13 mouse cellular contexts compared by ENCODE assay signal in the genomic region with DNA sequence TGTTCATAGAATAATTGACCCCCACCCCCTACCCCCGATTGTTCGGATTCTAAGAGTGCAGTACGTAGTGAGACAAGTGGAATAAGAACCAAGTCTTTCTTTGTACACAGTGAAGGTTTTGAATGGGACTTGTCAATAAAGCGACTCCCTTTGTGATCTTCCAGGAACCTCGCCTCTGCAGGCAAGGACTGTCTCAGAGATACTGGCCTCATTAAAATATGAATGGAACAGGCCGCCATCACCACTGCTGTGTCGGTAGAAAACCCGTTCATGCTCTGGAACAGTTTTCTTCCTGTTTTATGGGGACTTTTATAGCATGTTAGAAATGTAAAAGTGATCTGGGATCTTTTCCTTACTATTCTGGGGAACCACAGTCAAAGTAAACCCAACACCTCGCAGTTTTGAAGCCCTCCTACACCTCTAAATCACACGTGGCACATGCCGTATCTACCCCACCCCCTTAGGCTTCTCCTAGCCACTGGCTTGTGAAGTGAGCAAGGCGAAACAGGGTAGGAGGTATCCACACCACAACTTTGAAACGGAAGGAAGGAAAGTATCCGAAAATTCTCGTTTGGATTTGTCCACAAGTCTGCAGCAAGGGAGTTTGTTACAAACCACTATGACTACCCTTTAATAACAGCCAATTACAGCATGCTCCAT. TPM values are rescaled to one million over a fixed set of nuclear protein-coding genes. Genes with fewer than 3 reads are reported as not detected.
DNase-seq lines count a peak whose midpoint lies in the region; ATAC-seq and TF ChIP-seq lines count a peak whose summit lies in the region.
"Had no signal": no experiment of that assay in that cellular context is flagged by ENCODE, and none has a peak within 500 bp of the region (broad histone marks: within the 10 kb centered on the region; RNA-seq: fewer than 3 reads in every experiment).

No protein-coding gene starts in this region.

- H3K4me1 ChIP-seq in forebrain, embryonic 10.5 days, result peaks cover 27% of the 10 kb centered on the region
- peaks cover 17% of the 10 kb centered on the region for H3K4me1 ChIP-seq in forebrain, embryonic 16.5 days (replicated peaks; ENCODE audit: control insufficient read depth, insufficient read depth, low read length)
- peaks cover 24% of the 10 kb centered on the region for H3K4me1 ChIP-seq in hindbrain, embryonic 13.5 days (replicated peaks)
- H3K4me1 ChIP-seq in midbrain, postnatal 0 days (ENCODE audit: insufficient read depth, low read length), result no peaks in the 10 kb centered on the region; the same call in 1 of the 2 replicates

- no peak for ATAC-seq in forebrain, embryonic 16.5 days
- ATAC-seq in hindbrain, embryonic 13.5 days (ENCODE audit: low FRiP score), result peak; percentile 64; the same call in 1 of the 2 replicates
- no peak; the same call in 1 of the 2 replicates for ATAC-seq in midbrain, postnatal 0 days (ENCODE audit: low FRiP score)

- TF ChIP-seq CTCF in midbrain, postnatal 0 days (IDR thresholded peaks at IDR 0.05), result no peak

- H3K27ac ChIP-seq in forebrain, embryonic 10.5 days, result no peak overlapping the region
- no peak overlapping the region for H3K27ac ChIP-seq in forebrain, embryonic 16.5 days (ENCODE audit: low read length)
- H3K27ac ChIP-seq in hindbrain, embryonic 13.5 days, result peak overlapping the region; percentile 50; the same call in 1 of the 2 replicates
- H3K27ac ChIP-seq in midbrain, postnatal 0 days (ENCODE audit: low read depth, low read length), result peak overlapping the region; percentile 43; the same call in 1 of the 2 replicates
- H3K27ac ChIP-seq: heart, adult 2 months had no signal

- H3K36me3 ChIP-seq in forebrain, embryonic 10.5 days (replicated peaks), result no peaks in the 10 kb centered on the region
- H3K36me3 ChIP-seq in forebrain, embryonic 16.5 days (ENCODE audit: control insufficient read depth, insufficient read depth), result no peaks in the 10 kb centered on the region
- no peaks in the 10 kb centered on the region for H3K36me3 ChIP-seq in hindbrain, embryonic 13.5 days
- H3K36me3 ChIP-seq in midbrain, postnatal 0 days (ENCODE audit: insufficient read depth, low read length), result no peaks in the 10 kb centered on the region

- peaks cover 100% of the 10 kb centered on the region for H3K27me3 ChIP-seq in forebrain, embryonic 10.5 days (ENCODE audit: poor library complexity, severe bottlenecking)
- peaks cover 66% of the 10 kb centered on the region for H3K27me3 ChIP-seq in forebrain, embryonic 16.5 days (replicated peaks; ENCODE audit: control insufficient read depth, insufficient read depth, low read length)
- peaks cover 74% of the 10 kb centered on the region for H3K27me3 ChIP-seq in hindbrain, embryonic 13.5 days
- H3K27me3 ChIP-seq in midbrain, postnatal 0 days (ENCODE audit: insufficient read depth, low read length), result 0 out of 2 replicates have a peak, but pooled peaks cover 3% of the 10 kb centered on the region

- no peaks in the 10 kb centered on the region for H3K9me3 ChIP-seq in forebrain, embryonic 10.5 days
- H3K9me3 ChIP-seq in forebrain, embryonic 16.5 days (ENCODE audit: control insufficient read depth, low read length), result no peaks in the 10 kb centered on the region
- no peaks in the 10 kb centered on the region for H3K9me3 ChIP-seq in hindbrain, embryonic 13.5 days
- no peaks in the 10 kb centered on the region for H3K9me3 ChIP-seq in midbrain, postnatal 0 days (ENCODE audit: low read length)

- under 1% methylated on average over 15 of the region's 15 CpGs for WGBS in forebrain, embryonic 10.5 days
- WGBS in forebrain, embryonic 16.5 days, result 2% methylated on average over 15 of the region's 15 CpGs
- 2% methylated on average over 15 of the region's 15 CpGs for WGBS in hindbrain, embryonic 13.5 days
- WGBS in midbrain, postnatal 0 days, result 6% methylated on average over 15 of the region's 15 CpGs

- intact Hi-C loops in left cerebral cortex, postnatal 10 days (cut with DNase I), result no loop called here

- DNase-seq in forebrain, embryonic 10.5 days (ENCODE audit: extremely low spot score, low spot score), result no peak
- peak; percentile 60 for DNase-seq in embryo, embryonic 11 days
- DNase-seq in midbrain, postnatal 0 days (ENCODE audit: low spot score), result no peak
- no peak for DNase-seq in left cerebral cortex, postnatal 10 days (ENCODE audit: extremely low spot score in 1 of 2, low spot score in 2 of 2)
- DNase-seq in ovary, postnatal 14 days (ENCODE audit: low spot score), result no peak
- DNase-seq in gastrocnemius, postnatal 25 days, result no peak
- DNase-seq: heart, adult 2 months; left cerebral cortex, postnatal 4 days; lung, adult 2 months had no signal

- H3K4me3 ChIP-seq in forebrain, embryonic 10.5 days, result peak overlapping the region; percentile 27
- H3K4me3 ChIP-seq in forebrain, embryonic 16.5 days (replicated peaks; ENCODE audit: low read length), result no peak overlapping the region
- no peak overlapping the region for H3K4me3 ChIP-seq in hindbrain, embryonic 13.5 days
- no peak overlapping the region for H3K4me3 ChIP-seq in midbrain, postnatal 0 days (ENCODE audit: low read depth, low read length)
- H3K4me3 ChIP-seq: heart, adult 2 months had no signal

- H3K9ac ChIP-seq in forebrain, embryonic 16.5 days (replicated peaks; ENCODE audit: low read depth, low read length), result no peak overlapping the region
- no peak overlapping the region for H3K9ac ChIP-seq in hindbrain, embryonic 13.5 days
- H3K9ac ChIP-seq in midbrain, postnatal 0 days (replicated peaks; ENCODE audit: low read length, poor library complexity, severe bottlenecking), result no peak overlapping the region

- no peak overlapping the region for H3K4me2 ChIP-seq in forebrain, embryonic 16.5 days (ENCODE audit: low read length)
- peak overlapping the region; percentile 72 for H3K4me2 ChIP-seq in hindbrain, embryonic 13.5 days
- peak overlapping the region; percentile 81 for H3K4me2 ChIP-seq in midbrain, postnatal 0 days (ENCODE audit: low read depth, low read length, poor library complexity, severe bottlenecking)

RNA-seq across cellular contexts. Expression of gene Cnpy1, which starts 33.8 kb away (rescaled TPM):
- 0.79 and 1.6 TPM in 2 replicates for polyA plus RNA-seq in forebrain, embryonic 10.5 days (2016; fragmentation: Nextera tagmentation; extraction: Ambion mirVana)
- 1.1 and 2.7 TPM in 2 replicates for polyA plus RNA-seq in forebrain, embryonic 16.5 days (2015; fragmentation: Nextera tagmentation; extraction: Ambion mirVana)
- polyA plus RNA-seq in hindbrain, embryonic 13.5 days (2015; fragmentation: Nextera tagmentation; extraction: Ambion mirVana), result 33.9 and 42.8 TPM in 2 replicates
- total RNA-seq in midbrain, postnatal 0 days (2014; rRNA removed), result 41.4 and 47.0 TPM in 2 replicates
- polyA plus RNA-seq in midbrain, postnatal 0 days (2015; fragmentation: Nextera tagmentation; extraction: Ambion mirVana), result 14.6 and 17.5 TPM in 2 replicates
- total RNA-seq in left cerebral cortex, postnatal 10 days (2021), result under 1 TPM; 0.17 to 0.20 TPM
- total RNA-seq in gastrocnemius, postnatal 25 days (2021), result not detected
- total RNA-seq: adrenal gland, adult 18-20 months; heart, adult 2 months had no signal
- polyA plus RNA-seq: heart, adult 2 months had no signal

RNA-seq across cellular contexts. Expression of gene En2, which starts 46.3 kb away (rescaled TPM):
- not detected in 2 replicates for polyA plus RNA-seq in forebrain, embryonic 10.5 days (2016; fragmentation: Nextera tagmentation; extraction: Ambion mirVana)
- not detected in 2 replicates for polyA plus RNA-seq in forebrain, embryonic 16.5 days (2015; fragmentation: Nextera tagmentation; extraction: Ambion mirVana)
- polyA plus RNA-seq in hindbrain, embryonic 13.5 days (2015; fragmentation: Nextera tagmentation; extraction: Ambion mirVana), result 0.58 and 0.71 TPM in 2 replicates
- 49.5 and 62.0 TPM in 2 replicates for total RNA-seq in midbrain, postnatal 0 days (2014; rRNA removed)
- 0.86 and 1.0 TPM in 2 replicates for polyA plus RNA-seq in midbrain, postnatal 0 days (2015; fragmentation: Nextera tagmentation; extraction: Ambion mirVana)
- total RNA-seq in left cerebral cortex, postnatal 10 days (2021), result not detected
- under 1 TPM; 0.33 to 0.46 TPM for total RNA-seq in gastrocnemius, postnatal 25 days (2021)
- total RNA-seq: left cerebral cortex, postnatal 4 days had no signal
- polyA plus RNA-seq: heart, adult 2 months; lung, adult 2 months; stomach, embryonic 16.5 days had no signal

Comparison
In these comparisons a context has a peak if more than half of its experiments do, and no peak if none do; other contexts are left out.
1. H3K27ac ChIP-seq: peak in hindbrain, embryonic 13.5 days (single experiment) and midbrain, postnatal 0 days (single experiment); none in forebrain, embryonic 10.5 days (single experiment) and forebrain, embryonic 16.5 days (single experiment).